Mouse (Mus musculus): ENCODE data around the gene Brap. TPM values are rescaled to one million over a fixed set of nuclear protein-coding genes. Genes with fewer than 3 reads are reported as not detected.
"Not testable (repeated sequence)": the region's sequence is repeated elsewhere in the genome, so short reads cannot be mapped to it uniquely, and the experiment has no call there.

Brap gene
- total RNA-seq, 2 experiments from 2014 or later, result 45.3 to 47.4 TPM

- no peak for DNase-seq
- intact Hi-C loops (cut with DNase I), result no loop called here
Observed at GRCm38 (mm10) chr5:121667067-121667466, 6.7 kb downstream of the Brap start.

GRCm38 (mm10) chr5:121668411-121668810 is 8.0 kb downstream of the Brap start:
- intact Hi-C loops (cut with DNase I), result no loop called here
- no peak for DNase-seq

- intact Hi-C loops (cut with DNase I), result no loop called here
- peak; percentile 21 for DNase-seq
Observed at GRCm38 (mm10) chr5:121670412-121670811, 10.0 kb downstream of the Brap start.

DNA sequence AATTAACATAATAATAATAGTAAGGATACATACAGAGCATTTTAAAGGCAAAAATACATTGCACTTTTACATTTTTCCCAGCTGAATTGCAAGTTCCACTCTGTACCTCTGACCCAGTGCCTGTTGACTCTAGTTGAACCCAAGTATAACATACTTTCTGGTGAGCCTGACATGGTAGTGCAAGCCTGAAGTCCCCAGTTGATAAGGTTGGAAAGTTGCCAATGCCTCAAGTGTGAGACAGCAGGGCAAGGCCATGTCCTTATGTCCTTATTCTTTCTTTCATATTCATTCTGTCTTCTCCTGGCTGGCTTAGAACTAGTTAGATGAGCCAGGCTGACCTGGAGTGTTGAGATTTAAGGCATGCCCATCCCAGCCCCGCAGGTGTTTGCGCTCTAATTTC is 21.9 kb downstream of the Brap start:
- intact Hi-C loops (cut with DNase I), result no loop called here
- DNase-seq, result no peak

DNA sequence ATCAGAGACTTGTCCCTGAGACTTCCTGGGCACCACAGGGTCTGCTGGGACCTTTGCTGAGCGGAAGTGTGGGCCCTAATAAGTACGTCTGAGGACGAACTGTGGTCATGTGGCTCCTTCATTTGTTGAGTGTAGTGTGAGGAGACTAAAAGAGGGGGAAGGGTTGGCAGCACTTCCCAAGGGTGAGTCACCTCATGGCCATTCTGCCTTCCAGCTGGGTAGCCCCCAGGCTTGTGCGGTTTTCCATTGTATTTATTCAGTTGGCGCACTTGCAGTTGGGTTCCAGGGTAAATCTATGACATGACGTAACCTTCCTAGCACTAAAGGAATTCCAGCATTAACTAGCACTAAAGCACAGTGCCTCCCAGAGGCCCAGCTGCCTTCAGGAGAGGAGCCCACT is 25.1 kb downstream of the Brap start:
- intact Hi-C loops (cut with DNase I), result no loop called here
- no peak for DNase-seq

- intact Hi-C loops (cut with DNase I), result no loop called here
- DNase-seq, result no peak
Observed at GRCm38 (mm10) chr5:121686113-121686898, 25.9 kb downstream of the Brap start.

DNA sequence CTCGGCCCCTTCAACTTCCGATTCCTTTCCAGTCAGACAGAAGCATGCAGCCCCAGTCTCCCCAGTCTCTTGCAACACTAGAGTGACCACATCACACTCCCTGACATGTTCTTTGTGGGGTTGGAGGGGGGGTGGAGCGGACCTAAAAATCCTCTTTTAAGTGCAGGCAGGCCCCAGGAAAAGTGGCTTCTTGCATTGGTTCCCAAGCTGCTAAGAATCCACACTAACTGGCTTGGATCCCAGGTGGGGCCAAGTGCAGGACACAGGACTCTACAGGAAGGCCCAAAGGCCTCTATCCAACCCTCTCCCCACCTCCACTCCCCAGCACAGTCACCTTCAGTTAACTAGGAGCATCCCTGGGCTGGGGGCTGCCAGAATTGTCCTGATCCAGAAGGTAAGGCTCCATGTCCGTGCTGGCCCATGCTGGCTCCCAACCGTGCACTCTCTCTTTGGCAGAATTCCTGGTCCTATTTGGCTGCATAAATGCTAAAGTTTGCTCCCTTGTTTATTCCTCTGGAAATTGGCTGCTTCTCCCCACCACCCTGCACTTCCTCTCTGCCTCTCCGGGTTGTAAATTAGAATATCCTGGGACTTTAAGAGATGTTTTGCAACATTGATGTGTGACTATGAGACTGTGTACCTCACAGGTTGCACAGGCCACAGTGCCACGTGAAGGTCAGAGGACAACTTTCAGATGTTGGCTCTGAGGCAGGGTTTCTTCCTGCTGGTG is 30.3 kb downstream of the Brap start:
- intact Hi-C loops (cut with DNase I), result no loop called here
- peak; percentile 27 for DNase-seq

DNA sequence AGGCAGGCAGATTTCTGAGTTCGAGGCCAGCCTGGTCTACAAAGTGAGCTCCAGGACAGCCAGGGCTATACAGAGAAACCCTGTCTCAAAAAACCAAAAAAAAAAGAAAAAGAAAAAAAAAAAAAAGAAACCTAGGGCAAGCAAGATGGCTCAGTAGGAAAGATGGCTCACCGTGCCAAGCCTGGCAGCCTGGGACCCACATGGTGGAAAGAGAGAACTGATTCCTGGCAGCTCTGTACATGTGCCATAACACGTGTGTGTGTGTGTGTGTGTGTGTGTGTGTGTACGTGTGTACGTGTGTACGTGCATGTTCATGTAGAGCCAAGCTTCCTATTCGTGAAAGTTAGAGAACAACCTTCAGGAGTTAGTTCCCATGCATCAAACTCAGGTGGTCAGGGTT is 31.1 kb downstream of the Brap start:
- peak; percentile 25 for DNase-seq
- intact Hi-C loops (cut with DNase I), result not testable (repeated sequence)

DNA sequence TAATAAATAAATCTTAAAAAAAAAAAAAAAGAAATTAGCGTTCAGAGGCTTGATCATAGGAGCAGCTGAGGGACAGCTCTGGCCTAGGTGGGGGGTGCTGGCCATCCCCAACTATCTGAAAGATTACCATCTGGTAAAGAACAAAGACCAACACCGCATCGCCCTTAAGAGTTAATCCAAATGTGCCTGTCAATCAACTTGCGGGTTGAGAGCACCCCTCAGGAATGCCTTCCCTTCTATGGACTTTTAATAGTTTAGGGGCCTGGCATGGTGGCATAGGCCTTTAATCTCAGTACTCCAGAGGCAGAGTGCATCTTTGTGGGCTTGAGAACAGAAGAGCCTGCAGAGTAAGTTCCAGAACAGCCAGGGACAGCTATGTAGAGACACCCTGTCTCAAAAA is 32.5 kb downstream of the Brap start:
- no peak for DNase-seq
- intact Hi-C loops (cut with DNase I), result no loop called here

DNA sequence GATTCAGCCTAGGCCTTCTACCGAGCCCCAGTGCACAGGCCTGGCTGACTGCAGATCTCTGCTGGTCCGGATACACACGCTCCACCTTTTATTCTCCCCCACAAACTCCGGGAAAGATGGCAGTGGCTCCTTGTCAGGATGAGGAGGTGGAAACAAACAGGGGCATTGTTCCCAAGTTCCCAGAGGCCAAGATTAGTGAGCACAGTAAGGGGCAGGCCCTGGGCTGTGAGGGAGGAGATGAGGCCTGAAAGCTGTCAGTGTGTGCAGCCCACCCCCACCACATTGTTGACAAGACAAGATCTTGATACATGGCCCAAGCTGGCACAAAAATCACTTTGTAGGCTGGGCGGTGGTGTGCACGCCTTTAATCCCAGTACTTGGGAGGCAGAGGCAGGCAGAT is 36.4 kb downstream of the Brap start:
- DNase-seq, result no peak
- intact Hi-C loops (cut with DNase I), result no loop called here

DNA sequence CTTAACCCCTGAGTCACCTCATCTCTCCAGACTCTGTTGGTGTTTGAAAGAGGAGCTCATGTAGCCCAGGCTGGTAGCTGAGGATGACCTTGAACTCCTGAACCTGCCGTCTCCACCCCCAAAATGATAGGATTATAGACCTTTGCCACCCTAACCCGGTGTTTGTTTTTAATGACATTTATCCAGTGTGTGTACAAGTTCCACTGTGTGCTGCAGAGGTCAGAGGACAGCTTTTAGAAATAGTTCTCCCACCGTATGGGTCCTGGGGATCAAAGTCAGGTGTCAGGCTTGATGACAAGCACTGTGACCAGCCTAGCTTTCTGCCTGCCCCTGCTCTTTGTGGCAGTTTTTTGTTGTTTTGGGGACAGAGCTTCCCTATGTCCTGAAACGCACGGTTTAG is 39.5 kb downstream of the Brap start:
- intact Hi-C loops (cut with DNase I), result no loop called here
- no peak for DNase-seq

DNA sequence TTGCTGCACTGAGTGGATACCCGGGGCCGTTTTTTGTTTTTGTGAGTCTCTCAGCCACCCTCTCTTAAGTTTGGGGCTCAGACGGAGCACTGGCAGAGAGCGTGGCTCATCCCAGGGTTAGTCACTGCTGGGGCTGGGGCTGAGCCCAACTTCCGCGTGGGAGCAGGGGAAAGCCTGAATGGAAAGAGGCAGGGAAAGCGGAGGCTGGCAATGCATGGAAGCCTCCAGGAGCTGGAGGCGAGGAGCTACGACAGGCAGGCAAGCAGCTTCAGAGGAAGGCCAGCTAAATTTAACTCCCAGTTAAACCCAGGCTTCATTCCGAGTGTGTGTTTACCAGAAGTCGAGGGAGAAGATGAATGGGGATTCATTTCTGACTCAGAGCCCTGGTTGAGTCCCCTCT is 40.1 kb downstream of the Brap start:
- DNase-seq, result no peak
- intact Hi-C loops (cut with DNase I), result no loop called here

DNA sequence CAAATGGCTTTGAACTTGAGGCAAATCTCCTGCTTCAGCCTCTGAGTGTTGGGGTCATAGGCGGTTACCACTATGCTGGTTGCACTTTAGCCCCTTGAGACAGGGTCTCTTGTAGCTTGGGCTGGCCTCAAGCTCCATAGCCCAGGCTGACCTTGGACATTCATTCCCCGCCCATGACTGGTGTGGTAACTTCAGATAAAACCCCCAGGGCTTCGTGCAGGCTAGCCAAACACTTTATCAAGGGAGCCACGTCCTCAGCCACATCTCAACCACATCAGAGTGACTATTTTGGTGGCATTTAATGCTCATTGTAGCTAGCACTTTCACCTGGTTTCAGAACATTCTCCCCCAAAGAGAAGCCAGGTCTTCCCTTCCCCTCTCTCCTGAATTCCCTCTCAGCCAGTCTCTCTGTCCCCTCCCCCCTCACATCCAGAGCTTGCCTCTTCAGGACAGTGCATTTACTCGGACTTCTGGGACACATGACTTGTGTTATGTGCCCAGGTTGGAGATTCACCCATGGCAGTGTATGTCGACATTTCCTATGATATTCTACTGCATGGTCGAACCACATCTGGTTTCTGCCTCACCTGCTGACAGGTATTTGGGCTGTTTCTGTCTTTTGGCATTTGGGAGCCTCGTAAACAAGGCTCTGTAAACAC is 40.9 kb downstream of the Brap start:
- DNase-seq, result no peak
- intact Hi-C loops (cut with DNase I), result no loop called here

DNA sequence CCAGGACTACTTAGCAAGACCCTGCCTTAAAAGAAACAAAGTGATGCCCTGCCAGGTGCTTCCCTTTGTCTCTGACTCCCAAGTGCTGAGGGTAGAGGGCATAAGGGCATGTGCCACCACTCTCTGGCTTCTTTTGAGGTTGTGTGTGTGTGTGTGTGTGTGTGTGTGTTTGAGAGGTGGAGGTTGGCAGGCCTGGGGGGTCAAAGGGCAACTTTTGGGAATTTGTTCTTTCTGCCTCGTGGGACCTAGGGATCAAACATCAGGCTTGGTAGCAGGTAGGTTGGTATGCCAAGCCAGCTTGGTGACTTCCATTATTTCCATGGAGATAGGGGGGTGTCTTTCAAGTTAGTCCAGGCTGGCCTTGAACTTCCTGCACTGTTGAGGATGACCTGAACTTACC is 43.0 kb downstream of the Brap start:
- intact Hi-C loops (cut with DNase I), result no loop called here
- no peak for DNase-seq

DNA sequence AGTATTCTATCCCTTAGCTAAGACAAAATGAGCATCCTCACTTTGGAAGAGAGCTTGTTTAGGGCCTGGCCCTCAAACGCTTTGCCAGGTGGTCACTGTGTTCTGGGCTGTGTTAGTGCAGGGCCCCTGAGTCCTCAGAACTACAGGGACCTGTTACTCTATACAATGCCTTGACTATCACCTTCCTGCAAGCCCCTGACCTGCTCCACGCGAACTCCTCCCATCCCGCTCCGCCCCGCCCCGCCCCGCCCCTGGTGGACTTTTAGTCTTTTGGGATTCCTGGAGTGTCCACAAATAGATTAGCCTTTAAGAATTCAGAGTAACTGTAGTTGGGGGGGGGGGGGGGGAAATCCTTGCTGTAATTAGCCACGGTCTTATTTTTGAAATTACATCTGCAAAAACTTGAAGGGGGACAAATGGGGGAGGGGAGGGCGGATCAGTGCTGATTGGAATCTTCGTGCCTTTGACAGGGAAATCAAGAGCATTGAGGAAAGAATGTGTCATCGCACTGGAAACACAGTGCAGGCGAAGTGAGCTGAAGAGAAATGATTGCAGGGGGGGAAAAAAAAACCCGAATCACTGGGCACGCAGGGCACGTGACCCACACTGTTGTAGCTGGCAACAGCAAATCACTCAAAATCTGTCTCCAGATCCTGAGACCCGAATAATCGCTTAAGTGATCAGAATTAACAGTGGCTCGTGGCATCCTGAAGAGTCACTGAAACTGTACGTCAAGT is 44.3 kb downstream of the Brap start:
- intact Hi-C loops (cut with DNase I), result no loop called here
- no peak for DNase-seq

GRCm38 (mm10) chr5:121710402-121710801 is 50.0 kb downstream of the Brap start:
- DNase-seq, result no peak
- intact Hi-C loops (cut with DNase I), result no loop called here

DNA sequence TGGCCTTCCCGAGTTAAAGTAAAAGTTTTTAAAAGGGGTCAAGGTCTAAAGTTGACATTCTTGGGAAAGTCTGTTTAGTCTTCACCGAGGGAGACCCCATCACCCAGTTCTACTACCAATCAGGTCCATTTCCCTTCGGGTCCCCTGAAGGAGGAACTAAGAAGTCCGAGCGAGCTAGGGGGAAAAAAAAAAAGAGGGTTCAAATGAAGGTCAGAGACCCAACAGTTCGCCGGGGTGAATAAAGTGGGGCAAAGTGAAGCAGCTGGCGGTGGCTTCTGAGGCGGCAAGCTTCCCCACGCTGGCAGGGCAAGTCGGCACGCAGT is 50.4 kb downstream of the Brap start:
- no peak for DNase-seq
- intact Hi-C loops (cut with DNase I), result no loop called here

GRCm38 (mm10) chr5:121711174-121711927 is 51.0 kb downstream of the Brap start, which contains the start of gene Atxn2:
Gene Atxn2, plus strand, starts transcription at chr5:121711337.
- intact Hi-C loops (cut with DNase I), result no loop called here

DNA sequence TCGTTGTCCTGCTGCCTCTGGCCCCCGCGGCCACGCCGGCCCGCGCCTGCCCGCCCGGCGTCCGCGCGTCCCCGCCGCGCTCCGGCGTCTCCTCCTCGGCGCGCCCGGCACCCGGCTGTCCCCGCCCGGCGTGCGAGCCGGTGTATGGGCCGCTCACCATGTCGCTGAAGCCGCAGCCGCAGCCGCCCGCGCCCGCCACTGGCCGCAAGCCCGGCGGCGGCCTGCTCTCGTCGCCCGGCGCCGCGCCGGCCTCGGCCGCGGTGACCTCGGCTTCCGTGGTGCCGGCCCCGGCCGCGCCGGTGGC is 51.5 kb downstream of the Brap start:
- intact Hi-C loops (cut with DNase I), result no loop called here
- no peak for DNase-seq

More at GRCm38 (mm10) chr5:121711174-121711927, 51.0 kb downstream of the Brap start, which contains the start of gene Atxn2:
- peak; percentile 89 for DNase-seq

DNA sequence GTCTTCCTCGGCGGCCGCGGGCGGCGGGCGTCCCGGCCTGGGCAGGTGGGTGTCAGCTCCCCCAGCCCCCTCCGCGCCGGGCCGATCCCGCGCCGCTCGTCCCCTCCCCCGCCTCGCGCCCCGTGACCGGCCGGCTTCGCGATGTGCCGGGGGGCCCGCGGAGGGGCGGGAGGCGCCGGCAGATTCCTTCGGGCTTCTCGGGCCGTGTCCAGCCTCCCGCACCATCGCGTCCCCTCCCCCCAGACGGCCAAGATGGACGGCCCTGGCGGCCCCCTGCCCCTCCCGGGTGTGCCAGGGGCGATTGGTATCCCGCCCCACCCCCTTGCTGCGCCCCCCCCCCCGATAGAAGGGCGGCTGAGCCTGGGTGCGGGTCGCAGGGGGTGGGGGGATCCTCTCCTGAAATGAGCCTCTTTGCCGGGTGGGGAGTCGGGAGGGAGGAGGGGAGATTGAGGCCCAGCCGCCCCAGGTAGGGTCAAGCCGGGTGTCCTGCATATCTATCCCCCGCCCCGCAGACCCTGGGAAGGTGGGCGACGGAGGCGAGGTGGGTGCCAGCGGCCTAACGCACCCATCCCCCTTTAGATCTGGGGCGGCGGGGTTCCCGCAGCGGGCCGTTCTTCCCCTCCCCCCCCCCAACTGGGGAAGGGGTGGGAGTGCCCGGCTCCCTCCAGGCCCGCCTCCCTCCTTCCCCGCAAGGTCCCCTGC is 52.0 kb downstream of the Brap start:
- DNase-seq, result peak; percentile 60
- intact Hi-C loops (cut with DNase I), result no loop called here
